Mouse (Mus musculus) T-cell, adult 2 months (primary cell): Measurements from ENCODE around the gene Aasdhppt.

Experiments used
- DNase-seq: peaks from one replicate; pipeline ENCODE4 v3.0.0; 2022; ENCODE audit warnings: low spot score

Gene Aasdhppt

DNA sequence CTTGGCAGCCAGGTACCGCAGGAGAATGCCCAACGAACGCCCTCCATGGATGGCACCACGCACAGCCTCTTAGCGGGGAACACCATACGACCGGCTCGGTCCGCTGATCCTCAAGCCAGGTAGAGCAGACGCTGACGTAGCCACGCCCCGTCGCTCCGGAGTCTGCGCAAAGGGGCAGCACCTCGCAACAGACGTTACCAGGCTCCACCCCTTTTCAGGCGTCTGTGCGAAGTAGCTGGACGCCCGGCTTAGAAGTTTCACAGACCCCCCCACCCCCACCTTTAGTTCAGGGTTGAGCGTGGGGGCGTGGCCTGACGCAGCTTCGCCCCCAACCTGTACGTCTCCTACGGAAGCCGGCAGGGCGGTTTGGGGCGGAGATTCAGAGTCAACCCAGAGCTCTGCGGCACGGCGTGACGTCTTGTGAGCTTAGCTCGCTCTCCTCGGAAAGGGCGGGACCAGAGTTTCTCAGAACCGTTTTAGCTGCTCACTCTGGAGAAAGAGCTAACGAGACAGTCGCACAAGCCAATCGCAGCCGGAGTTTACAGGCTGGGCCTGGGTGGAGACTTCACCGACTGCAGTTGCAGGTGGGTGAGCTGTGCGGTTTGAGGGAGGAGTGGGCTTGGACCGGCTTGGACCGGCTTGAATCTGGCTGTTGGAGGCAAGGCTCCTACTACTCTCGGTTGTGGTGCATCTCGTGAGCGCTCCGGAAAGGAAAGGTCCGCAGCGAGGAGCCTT is at the start of gene Aasdhppt, which contains the start of gene Kbtbd3:
Gene Aasdhppt (minus strand): TSS at position 121 of the 735 bp plus-strand sequence.
Gene Kbtbd3 (plus strand): TSS at position 483 of the 735 bp plus-strand sequence.
- DNase-seq: peak; percentile 100

DNA sequence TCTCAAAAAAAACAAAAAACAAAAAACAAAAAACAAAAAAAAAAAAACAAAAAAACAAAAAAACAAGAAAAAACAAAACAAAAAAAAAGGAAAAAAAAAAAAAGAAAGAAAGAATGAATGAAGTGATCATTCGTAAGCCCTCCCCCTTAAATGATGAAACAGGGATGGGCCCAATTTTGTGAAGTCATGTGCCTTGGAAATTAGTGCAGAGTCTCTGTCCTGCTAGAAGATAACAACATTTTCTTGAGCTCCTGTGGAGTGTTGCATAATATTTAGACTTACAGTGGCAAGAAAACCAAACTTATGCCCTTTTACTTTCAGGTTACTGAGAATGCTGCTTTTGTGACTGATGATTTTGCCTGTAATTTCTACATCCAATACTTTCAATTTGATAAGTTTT is 43.9 kb upstream of the Aasdhppt start:
- no peak for DNase-seq

DNA sequence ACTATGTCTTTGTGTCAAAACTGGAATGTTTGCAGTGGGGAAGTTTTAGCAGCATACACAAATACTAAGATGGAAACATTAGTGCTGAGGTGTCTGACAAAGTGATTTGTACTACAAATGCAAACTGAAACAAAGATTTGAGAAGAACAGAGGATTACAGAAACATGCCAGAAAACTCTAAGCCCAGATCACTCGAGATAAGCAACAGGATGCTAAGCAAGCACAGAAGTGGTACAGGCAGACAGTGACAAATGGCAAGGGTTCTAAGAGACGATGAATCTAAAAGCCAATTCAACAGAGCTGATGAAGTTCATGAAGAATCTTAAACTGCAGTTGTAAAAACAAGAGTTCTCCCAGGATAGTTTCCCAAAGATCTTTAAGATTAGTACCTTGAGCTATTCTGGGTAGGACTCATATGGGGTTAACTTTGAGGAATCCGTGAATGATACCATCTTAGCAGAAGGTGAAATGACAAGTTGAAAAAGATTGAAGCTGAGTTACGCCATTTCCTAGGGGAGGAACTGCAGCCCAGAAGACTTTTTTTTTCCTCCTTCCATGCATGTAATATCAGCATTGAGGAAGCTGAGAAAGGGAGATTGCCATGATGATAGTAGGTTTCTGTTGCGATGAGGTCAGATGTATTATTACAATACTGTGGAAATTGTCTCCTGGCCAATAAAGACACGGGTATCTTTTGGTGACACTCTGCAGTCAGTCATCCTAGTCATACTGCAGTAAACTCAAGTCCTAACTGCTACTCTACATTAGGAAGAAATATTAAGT is 9.9 kb upstream of the Aasdhppt start:
- DNase-seq: no peak

DNA sequence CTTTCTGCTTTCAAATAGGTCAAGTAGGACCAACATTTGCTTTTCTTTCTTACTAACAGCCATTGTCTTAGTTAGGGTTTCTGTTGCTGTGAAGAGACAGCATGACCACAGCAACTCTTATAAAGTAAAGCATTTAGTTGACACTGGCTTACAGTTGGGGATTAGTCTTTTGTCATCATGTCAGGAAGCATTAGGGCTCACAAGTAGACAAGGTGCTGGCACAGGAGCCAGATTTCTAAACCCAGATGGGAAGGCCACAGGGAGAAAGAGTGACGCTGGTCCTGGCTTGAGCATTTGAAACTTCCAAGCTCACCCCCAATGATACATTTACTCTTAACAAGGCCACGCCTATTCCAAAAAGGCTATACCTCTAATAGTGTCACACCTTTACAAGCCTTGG is 6.5 kb upstream of the Aasdhppt start:
- no peak for DNase-seq

DNA sequence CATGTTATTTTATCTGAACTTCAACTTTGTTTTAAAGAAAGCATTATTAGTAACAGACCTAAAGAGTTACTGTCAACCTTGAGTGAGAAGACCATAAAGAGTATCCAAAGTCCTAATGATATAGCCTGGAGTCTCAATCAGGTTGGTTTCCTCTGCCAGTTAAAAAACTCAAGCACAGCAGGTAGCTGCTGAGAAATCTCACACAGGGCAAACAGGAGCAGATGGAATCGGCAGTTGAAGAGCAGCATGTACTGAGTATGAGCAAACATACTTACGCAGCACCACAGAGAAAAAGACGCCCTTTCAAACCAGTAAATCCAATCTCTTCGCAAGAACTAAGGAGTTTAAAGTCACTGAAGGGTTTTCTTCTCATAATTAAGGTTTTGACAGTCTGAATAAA is 4.7 kb upstream of the Aasdhppt start:
- DNase-seq: no peak

DNA sequence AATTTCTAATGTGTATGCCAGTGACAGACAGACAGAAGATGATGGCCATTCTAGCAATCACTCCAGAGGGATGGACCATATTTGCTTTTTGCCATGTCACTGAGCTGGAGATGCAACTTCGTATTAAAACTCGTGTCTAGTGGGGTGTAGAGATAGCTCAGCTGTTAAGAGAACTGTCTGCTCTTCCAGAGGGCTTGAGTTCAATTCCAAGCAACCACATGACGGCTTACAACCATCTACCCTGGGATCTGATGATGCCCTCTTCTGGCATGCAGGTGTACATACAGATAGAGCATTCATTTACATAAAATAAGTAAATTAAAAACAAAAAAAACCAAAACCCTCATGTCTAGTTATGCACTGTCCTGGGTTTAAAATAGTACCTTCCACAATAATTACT is 1.9 kb upstream of the Aasdhppt start:
- DNase-seq: no peak

DNA sequence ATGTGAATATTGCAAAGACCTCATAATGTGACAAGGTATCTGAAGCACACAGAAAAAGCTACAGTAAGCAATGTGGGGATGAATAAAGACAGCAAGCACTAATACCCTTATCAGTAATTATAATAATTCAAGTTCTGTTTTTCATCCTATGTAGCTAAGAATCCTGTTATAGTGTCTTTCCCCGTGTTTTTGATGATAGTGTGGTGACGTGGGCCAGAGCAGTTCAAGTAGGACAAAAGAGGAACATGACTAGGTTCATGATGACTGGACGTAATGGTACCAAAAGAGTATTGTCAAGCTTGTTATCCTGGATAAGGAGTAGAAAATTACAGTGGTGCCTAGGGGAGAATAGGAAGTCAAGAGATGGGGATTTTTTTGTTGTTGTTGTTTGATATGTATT is 1.4 kb upstream of the Aasdhppt start:
- no peak for DNase-seq

DNA sequence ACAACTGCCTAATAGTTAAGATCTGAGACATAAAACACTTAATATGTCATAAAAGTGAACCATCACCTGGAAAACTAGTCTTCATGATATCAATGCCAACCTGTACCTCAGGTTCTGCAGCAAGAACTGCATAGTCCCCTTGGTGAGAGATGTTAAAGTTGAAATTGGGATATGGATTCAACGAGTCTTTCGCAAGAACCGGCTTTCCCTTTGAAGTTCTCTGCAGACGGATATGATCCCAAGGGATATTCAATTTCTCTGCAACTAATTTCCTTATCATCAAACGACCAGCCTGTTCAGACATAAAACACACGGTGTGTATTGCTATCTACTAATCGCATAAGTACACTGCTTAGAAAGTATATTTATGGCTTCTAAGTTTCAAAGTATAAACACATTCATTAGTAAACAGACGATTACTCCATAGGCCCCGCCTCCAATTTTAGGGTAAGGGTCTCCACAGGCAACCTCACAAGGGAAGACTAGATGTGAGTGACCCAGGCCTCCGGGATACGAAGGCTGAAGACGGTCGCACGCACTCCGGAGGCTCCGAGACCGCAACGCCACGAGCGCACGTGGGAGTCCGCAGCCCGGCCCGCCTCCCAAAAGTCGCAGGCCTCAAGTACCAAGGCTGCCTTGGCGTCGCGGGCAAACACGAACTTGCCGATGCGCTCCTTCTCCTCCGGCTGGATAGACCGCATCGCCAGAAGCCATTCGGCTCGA is 482 bp downstream of the Aasdhppt start:
- no peak for DNase-seq

DNA sequence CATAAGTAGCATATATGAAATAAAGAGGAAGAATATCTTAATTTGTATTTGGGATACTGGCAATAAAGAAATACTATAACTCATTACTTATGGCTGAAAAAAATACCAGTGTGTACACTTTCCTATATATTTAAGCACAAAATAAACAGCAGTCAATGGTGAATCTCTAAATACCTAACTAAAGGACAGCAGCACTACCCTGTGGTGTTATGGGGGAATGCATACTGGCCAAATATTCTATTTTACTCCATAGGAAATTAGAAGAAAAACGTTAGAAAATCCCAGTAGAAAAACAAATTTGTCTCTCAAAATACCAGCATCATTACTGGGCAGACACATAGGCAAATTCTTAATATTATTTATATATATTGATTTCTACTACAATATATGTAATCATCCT is 4.4 kb downstream of the Aasdhppt start:
- DNase-seq: no peak

DNA sequence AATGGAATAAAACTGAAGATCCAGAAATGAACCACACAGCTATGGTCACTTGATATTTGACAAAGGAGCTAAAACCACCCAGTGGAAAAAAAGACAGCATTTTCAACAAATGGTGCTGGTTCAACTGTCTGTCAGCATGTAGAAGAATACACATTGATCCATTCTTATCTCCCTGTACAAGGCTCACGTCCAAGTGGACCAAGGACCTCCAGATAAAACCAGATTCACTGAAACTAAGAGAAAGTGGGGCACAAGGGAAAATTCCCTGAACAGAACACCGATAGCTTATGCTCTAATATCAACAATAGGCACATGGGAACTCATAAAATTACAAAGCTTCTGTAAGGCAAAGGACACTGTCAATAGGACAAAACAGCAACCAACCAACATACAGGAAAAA is 8.8 kb downstream of the Aasdhppt start:
- no peak for DNase-seq

DNA sequence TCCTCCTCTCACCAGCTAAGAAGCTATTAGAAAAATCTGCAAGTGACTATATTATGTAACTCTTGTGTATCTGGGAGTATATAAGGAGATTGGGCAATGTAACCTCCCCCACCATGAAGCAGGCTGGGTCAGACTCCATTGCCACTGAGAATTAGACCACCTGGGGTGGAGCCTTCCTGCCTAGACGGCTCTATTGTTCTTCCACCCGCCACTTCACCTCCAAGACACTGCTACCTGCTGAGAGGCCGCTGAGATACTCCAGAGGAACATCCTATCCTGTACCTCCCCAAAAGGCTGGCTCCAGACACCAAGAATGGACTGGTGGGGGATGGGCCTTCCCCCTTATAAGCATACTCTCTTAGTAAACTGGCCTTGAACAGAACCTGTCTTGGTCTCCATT is 25.4 kb downstream of the Aasdhppt start:
- DNase-seq: no peak

DNA sequence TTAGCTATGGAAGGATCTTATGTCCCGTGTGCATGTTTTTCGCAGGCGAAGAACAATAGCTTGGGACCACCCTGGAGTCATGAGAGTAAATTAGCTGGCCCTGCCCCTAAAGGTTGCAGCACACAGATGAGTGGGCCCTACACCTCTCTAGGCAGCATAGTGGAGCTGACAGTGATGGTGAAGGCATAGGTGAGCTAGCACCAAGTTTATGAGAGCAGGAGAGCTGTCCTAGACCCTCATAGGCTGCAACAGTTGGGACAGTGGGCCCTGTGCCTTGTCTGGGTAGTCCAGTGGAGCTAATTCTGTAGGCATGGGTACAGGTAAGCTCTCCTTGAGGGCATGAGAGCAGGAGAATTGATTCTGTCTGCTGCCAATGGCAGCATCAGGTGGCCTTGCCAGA is 42.4 kb downstream of the Aasdhppt start:
- no peak for DNase-seq

DNA sequence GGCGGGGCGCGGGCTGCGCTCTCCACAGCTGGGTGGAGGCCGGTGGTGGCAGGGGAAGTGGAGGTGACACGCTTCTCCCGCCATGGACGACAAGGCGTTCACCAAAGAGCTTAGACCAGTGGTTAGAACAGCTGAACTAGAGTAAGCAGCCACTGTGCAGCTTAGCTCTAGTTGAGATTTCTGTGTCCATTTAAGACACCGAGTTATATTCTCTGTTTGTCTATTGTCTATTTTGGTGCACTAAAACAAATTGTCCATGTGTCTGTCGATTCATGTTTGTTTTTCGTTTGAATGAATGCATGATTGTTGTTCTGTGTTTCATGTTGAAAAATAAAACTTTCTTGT is 48.6 kb downstream of the Aasdhppt start:
- no peak for DNase-seq

DNA sequence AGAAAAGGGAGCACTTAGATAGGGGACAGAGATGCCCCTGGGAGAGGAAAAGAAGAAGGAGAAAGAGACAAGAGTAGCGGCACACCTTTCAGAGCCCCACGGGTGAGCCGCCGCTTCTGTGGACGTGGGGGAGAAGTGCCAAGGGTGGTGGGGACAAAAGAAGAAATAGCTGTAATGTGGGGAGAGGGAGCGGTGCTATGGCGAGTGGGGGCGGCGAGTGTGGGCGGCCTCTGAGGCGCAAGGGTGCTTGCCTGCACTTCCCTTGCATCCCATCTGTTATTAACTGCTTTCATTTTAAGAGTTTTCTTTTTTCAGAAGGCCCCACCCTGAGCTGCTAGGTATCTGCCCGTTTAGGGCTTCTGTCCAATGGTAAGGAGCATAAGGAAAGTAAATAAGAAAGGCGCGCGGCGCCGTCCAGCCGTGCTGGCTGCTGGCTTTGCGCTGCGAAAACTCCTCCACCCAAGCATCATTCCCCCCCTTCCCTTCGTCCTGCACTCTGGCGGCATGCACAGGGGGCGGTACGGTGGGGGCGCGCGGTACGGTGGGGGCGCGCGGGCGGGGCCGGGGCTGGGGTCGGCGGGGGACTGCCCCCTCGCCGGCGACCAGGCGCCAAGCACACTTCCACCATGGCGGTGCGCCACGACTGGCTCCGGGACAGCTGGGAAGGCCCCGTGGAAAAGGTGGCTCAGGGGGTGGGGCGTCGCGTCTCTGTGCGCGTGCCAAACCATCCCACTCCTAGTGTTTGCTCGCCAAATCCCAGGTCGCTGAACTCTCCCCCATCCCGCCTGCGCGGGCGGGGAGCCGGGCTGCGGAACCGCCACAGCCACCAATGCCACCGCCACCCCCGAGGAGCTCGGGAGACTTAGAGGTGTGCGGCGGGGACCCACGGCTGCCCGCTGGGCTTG is 49.2 kb downstream of the Aasdhppt start:
- peak; percentile 9 for DNase-seq

DNA sequence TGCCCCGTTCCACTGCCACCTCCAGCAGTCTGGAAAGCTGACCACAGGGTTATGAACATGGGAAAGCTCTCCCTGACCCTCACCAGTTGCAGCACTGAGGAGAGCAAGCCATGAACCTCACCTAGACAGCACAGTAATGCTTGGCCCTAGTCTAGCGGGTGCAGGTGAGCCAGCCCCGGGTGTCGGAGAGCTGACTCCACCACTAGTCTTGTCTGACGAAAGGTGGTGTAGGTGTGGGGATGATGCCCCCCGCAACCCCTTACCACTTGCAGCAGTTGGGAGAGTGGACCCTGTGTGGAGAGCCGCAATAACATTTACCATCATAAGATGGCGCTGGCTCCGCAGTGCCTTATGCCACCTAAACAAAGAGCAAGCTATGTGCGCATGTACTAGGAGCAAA is 50.2 kb downstream of the Aasdhppt start:
- DNase-seq: no peak
